Mouse (Mus musculus) ES-E14 (cell line): ENCODE measurements around the gene Nup50. TPM values are rescaled to one million over a fixed set of nuclear protein-coding genes. Genes with fewer than 3 reads are reported as not detected.

ENCODE experiments used
- DNase-seq: peaks from one replicate; pipeline ENCODE4 v3.0.0-alpha.2; 2013; ENCODE audit warnings: low read depth, low spot score
- H3K27ac ChIP-seq: 2 replicates; pipeline ENCODE4 v1.5.1; 2012; ENCODE audit warnings: low read depth, mild to moderate bottlenecking, low read length, moderate library complexity, mixed read lengths; ENCODE audit not compliant: poor library complexity, insufficient read depth, severe bottlenecking
- H3K36me3 ChIP-seq: 2 replicates; pipeline ENCODE4 v1.6.1; 2012; ENCODE audit warnings: mild to moderate bottlenecking, low read length, moderate library complexity, mixed read lengths; ENCODE audit not compliant: control insufficient read depth, poor library complexity, insufficient read depth, severe bottlenecking
- H3K4me1 ChIP-seq, 2 experiments: fragments of 150-350 bp in 1 of 2; sonication (generic) in 1 of 2; 2 replicates each; pipeline ENCODE4 v1.6.1; 2012; ENCODE audit warnings: low read length in 2 of 2, mild to moderate bottlenecking in 1 of 2, mixed read lengths in 1 of 2; ENCODE audit not compliant: control insufficient read depth in 2 of 2, insufficient read depth in 2 of 2, poor library complexity in 1 of 2
- H3K4me3 ChIP-seq, 2 experiments: fragments of 150-350 bp in 1 of 2; sonication (generic) in 1 of 2; 2 replicates each; pipeline ENCODE4 v1.5.1; 2012; ENCODE audit warnings: low read length in 2 of 2, low read depth in 1 of 2, mild to moderate bottlenecking in 1 of 2, mixed read lengths in 1 of 2; ENCODE audit not compliant: insufficient read depth in 1 of 2, poor library complexity in 1 of 2, severe bottlenecking in 1 of 2
- H3K9ac ChIP-seq: 2 replicates; pipeline ENCODE4 v1.6.1; 2012; ENCODE audit warnings: low read depth, mild to moderate bottlenecking, low read length, mixed read lengths; ENCODE audit not compliant: poor library complexity, insufficient read depth, severe bottlenecking
- H3K9me3 ChIP-seq: fragments of 150-350 bp; sonication (generic); 2 replicates; pipeline ENCODE4 v1.6.1; 2012; ENCODE audit warnings: low read depth, mild to moderate bottlenecking, low read length; ENCODE audit not compliant: control insufficient read depth, insufficient read depth
- CHD2 ChIP-seq: IDR thresholded peaks from 2 replicates; pipeline ENCODE4 v1.6.1; 2014; ENCODE audit warnings: mild to moderate bottlenecking, low read depth, low read length, inconsistent platforms
- HCFC1 ChIP-seq: IDR thresholded peaks from 2 replicates; pipeline ENCODE4 v1.6.1; 2012; ENCODE audit warnings: low read length, inconsistent platforms, borderline replicate concordance; ENCODE audit not compliant: insufficient read depth
- MAFK ChIP-seq: IDR thresholded peaks from 2 replicates; pipeline ENCODE4 v1.6.1; 2014; ENCODE audit warnings: mild to moderate bottlenecking, low read depth, low read length, inconsistent platforms; ENCODE audit not compliant: insufficient read depth
- ZC3H11A ChIP-seq: IDR thresholded peaks from 2 replicates; pipeline ENCODE4 v1.6.1; 2012; ENCODE audit warnings: low read depth, mild to moderate bottlenecking, inconsistent platforms, low read length, borderline replicate concordance
- ZNF384 ChIP-seq: IDR thresholded peaks from 2 replicates; pipeline ENCODE4 v1.6.1; 2012; ENCODE audit warnings: low read depth, low read length, inconsistent platforms
- in situ Hi-C, 2 experiments: fragments of 600-800 bp; cut with MboI; formaldehyde crosslinking; loops; one replicate each; pipeline ENCODE4 v1.15.1; 2025; ENCODE audit warnings: low sequenced_read_pairs in 2 of 2, inconsistent platforms in 1 of 2; ENCODE audit not compliant: unreplicated experiment in 2 of 2
- total RNA-seq: library from RNA; depleted of rRNA; stranded (reverse); fragments of 300-350 nt; gene quantifications from 2 replicates; pipeline ENCODE4 v1.2.3, GENCODE M21; 2012

Gene Nup50
- total RNA-seq, 1 experiment = 71.4 TPM

GRCm38 (mm10) chr15:84940102-84940501 lies 16.9 kb downstream of the Nup50 start:
- no peak overlapping the region for H3K4me3 ChIP-seq
- no peaks in the 10 kb centered on the region for H3K9me3 ChIP-seq
- in situ Hi-C loops = no loop called here
- no peak for DNase-seq
- peaks cover 58% of the 10 kb centered on the region for H3K36me3 ChIP-seq
- TF ChIP-seq MAFK (no peak), ZC3H11A (no peak), CHD2 (no peak), ZNF384 (no peak), HCFC1 (no peak)
- H3K27ac ChIP-seq = no peak overlapping the region
- H3K9ac ChIP-seq = no peak overlapping the region
- no peaks in the 10 kb centered on the region for H3K4me1 ChIP-seq

DNA sequence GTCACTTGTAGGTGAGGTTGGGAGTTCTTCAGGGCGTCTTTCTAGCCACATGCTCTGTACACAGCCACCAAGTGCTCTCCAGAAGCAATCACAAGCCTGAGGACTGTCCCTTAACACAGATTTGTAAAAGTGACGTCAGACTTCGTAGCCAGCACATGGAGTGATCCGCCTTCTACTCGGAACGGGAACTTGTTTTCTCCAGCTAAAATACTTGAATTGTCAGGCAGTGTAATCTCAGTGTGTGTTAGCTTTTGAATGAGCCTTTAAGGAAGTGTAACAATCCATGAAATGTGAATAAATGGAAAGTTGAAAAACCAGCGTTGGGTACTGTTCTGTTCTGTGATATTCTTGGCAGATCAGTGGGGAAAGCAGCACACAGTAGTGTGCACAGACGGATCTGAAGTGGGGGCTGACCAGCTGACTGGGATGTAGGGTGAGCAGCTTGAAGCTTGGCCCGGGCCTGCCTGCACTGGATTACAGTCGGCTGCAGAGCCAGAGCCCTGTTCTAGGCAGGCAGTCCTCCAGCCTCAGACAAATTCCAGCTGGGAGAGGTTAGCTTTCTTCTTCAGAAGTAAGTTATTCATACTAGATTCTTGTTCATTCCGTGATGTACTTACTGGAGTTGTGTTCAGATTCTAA lies 19.6 kb downstream of the Nup50 start:
- Histone ChIP-seq H3K36me3 (peaks cover 34% of the 10 kb centered on the region), H3K27ac (no peak overlapping the region), H3K9me3 (no peaks in the 10 kb centered on the region), H3K4me1 (peaks cover 0 to 4% of the 10 kb centered on the region in 2 experiments; a peak in 1 of 4 replicates), H3K9ac (no peak overlapping the region), H3K4me3 (no peak overlapping the region)
- DNase-seq = no peak
- in situ Hi-C loops = no loop called here
- TF ChIP-seq ZNF384 = no peak
- no peak for TF ChIP-seq CHD2
- TF ChIP-seq HCFC1 = no peak
- no peak for TF ChIP-seq MAFK
- no peak for TF ChIP-seq ZC3H11A

DNA sequence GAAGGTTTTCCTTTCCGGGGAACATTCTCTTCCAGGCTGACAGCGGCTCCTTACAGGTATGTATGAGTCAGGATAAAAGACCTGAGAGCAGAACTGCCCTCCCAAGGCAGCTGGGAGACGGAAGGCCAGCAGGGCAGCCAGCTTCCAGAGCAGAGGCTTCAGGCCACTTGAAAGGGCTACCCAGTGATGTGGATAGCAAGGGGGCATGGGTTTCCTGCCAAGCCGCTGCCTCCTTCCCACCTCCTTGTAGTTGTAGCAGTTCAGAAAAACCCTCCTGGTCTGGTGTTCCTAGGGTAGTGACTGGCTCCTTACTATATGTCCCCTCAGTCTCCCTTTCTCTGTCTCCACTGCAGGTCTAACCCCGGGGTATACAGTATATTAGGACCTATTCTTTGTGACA lies 21.1 kb downstream of the Nup50 start:
- no peaks in the 10 kb centered on the region for H3K9me3 ChIP-seq
- TF ChIP-seq MAFK = no peak
- no peak for TF ChIP-seq ZNF384
- no peak for TF ChIP-seq HCFC1
- no peak for TF ChIP-seq ZC3H11A
- TF ChIP-seq CHD2 = no peak
- H3K9ac ChIP-seq = no peak overlapping the region
- no peak overlapping the region for H3K27ac ChIP-seq
- peaks cover 21% of the 10 kb centered on the region for H3K36me3 ChIP-seq
- in situ Hi-C loops = no loop called here
- H3K4me3 ChIP-seq = no peak overlapping the region
- no peak for DNase-seq
- peaks cover 0 to 4% of the 10 kb centered on the region in 2 experiments; a peak in 1 of 4 replicates for H3K4me1 ChIP-seq

DNA sequence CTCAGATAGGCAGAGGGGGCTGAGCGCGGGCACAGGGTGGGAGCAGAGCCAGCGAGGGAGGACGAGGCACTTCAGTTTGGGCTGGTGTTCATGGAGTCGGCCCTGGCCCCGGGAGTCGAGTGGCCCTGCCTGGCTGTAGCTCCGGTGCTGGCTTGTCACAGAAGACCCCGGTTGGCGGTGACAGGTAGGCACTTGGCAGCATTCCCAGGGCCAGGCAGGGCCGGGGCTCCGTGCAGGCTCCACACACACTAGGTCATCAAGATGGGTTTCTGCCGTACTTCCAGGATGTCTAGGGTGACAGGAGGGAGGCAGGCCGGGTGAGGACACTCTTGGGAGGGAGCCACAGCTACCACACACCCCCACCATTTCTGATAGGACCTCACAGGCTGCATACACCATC lies 25.8 kb downstream of the Nup50 start:
- H3K36me3 ChIP-seq = peaks cover 11% of the 10 kb centered on the region; the same call in 1 of the 2 replicates
- no peaks in the 10 kb centered on the region for H3K9me3 ChIP-seq
- peaks cover 0 to 4% of the 10 kb centered on the region in 2 experiments; a peak in 1 of 4 replicates for H3K4me1 ChIP-seq
- no peak for DNase-seq
- H3K4me3 ChIP-seq = no peak overlapping the region
- no peak overlapping the region for H3K9ac ChIP-seq
- no peak overlapping the region for H3K27ac ChIP-seq
- in situ Hi-C loops = no loop called here
- no peak for TF ChIP-seq CHD2
- TF ChIP-seq HCFC1 = no peak
- no peak for TF ChIP-seq MAFK
- TF ChIP-seq ZNF384 = no peak
- no peak for TF ChIP-seq ZC3H11A

DNA sequence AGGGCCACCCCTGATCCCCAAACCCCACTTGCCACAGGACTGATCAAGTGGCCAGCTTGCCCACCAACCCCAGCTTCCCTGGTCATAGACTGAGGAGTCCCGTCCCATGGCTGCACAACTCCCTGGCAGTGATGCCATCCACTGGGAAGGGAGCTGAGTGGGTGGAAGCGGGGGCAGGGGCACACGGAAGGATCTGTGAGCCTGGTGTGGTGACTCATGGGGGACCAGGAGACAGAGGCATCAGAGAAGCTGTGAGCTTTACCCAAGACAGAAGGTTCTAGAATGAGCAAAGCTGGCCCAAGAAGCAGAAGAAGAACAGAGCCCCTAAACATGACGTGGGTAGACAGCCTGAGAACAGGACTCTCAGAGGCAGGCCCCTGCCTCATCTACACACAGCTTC lies 26.8 kb downstream of the Nup50 start:
- TF ChIP-seq ZC3H11A (no peak), MAFK (no peak), CHD2 (no peak), ZNF384 (no peak), HCFC1 (no peak)
- Histone ChIP-seq H3K9me3 (no peaks in the 10 kb centered on the region), H3K4me1 (peaks cover 0 to 4% of the 10 kb centered on the region in 2 experiments; a peak in 1 of 4 replicates), H3K36me3 (peaks cover 11% of the 10 kb centered on the region; the same call in 1 of the 2 replicates), H3K9ac (no peak overlapping the region), H3K4me3 (no peak overlapping the region), H3K27ac (no peak overlapping the region)
- in situ Hi-C loops = no loop called here
- DNase-seq = no peak
